Mouse (Mus musculus) heart, embryonic 16.5 days (tissue): ENCODE measurements at regions not wholly inside any gene's neighbourhood (a gene's known extent, or its start where the extent isn't known, plus 50 kb on each side); places are given as distances from the start of the nearest gene placed in this dataset.

Experiments used
- ATAC-seq: fragments of 200-750 bp; cut with Nextera tagmentation; replicated peaks from 2 replicates; pipeline ENCODE4 v1.8.0; 2017; ENCODE audit warnings: moderate number of reproducible peaks; ENCODE audit not compliant: insufficient read depth, low FRiP score; ENCODE audit errors: extremely low read depth
- H3K27ac ChIP-seq: fragments of 300-500 bp; sonication (generic); 2 replicates; pipeline ENCODE4 v1.5.1; 2014; ENCODE audit warnings: mild to moderate bottlenecking, low read length, control low read depth, moderate library complexity
- H3K27me3 ChIP-seq: fragments of 300-500 bp; sonication (generic); 2 replicates; pipeline ENCODE4 v1.6.1; 2014; ENCODE audit warnings: low read length, mixed read lengths; ENCODE audit not compliant: control insufficient read depth, insufficient read depth
- H3K36me3 ChIP-seq: fragments of 300-500 bp; sonication (generic); 2 replicates; pipeline ENCODE4 v1.6.1; 2014; ENCODE audit not compliant: control insufficient read depth, insufficient read depth
- H3K4me1 ChIP-seq: fragments of 300-500 bp; sonication (generic); 2 replicates; pipeline ENCODE4 v1.6.1; 2014; ENCODE audit warnings: low read length, mixed read lengths; ENCODE audit not compliant: control insufficient read depth, insufficient read depth
- H3K4me2 ChIP-seq: fragments of 300-500 bp; sonication (generic); 2 replicates; pipeline ENCODE4 v1.6.1; 2014; ENCODE audit warnings: low read depth, mild to moderate bottlenecking, control low read depth, low read length
- H3K4me3 ChIP-seq: fragments of 300-500 bp; sonication (generic); 2 replicates; pipeline ENCODE4 v1.5.1; 2014; ENCODE audit warnings: mild to moderate bottlenecking, control low read depth, low read length
- H3K9ac ChIP-seq: fragments of 300-500 bp; sonication (generic); 2 replicates; pipeline ENCODE4 v1.6.1; 2014; ENCODE audit warnings: low read length, control low read depth
- H3K9me3 ChIP-seq: fragments of 300-500 bp; sonication (generic); replicated peaks from 2 replicates; pipeline ENCODE4 v1.6.1; 2016; ENCODE audit warnings: low read length; ENCODE audit not compliant: control insufficient read depth
- WGBS: fragments of 180-500 bp; shearing (Covaris S2); extraction: QIAGEN DNeasy Blood & Tissue Kit; methylation state at CpG from one replicate; pipeline ENCODE4 v1.1.7; 2014; 5-methylcytosine and 5-hydroxymethylcytosine counted together

DNA sequence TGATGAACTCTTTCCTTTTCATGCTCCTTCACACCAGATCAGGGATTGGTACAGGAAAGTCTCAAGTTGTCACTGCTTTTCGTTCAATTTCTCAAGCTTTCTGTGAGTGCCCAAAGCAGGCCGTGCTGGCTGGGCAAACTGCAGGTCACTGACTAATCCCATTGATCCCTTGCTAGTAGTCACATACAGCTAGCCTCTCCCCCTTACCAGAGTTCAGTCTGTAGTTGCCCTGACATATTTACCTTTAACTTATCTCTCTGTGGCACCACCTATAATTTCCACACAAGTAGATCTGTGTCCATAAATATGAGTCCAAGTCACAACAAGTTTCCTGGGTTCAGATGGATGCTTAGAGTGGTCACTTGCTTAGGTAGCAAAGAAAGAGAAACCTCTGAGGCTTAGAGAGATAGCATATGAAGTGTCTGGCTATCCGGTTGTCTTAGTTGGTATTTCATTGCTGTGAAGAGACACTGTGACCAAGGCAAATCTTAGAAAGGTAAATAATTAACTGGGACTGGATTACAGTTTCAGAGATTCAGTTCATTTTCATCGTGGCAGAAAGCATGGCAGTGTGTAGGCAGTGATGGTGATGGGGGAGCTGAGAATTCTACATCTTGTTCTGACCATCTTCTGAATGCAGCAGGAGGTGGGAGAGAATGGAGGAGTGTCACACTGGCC is 362.8 kb upstream of the Pcsk5 start:
- Histone ChIP-seq H3K27ac (no peak overlapping the region), H3K27me3 (no peaks in the 10 kb centered on the region), H3K9me3 (no peaks in the 10 kb centered on the region; the same call in 1 of the 2 replicates), H3K36me3 (no peaks in the 10 kb centered on the region), H3K4me3 (no peak overlapping the region), H3K4me1 (no peaks in the 10 kb centered on the region), H3K4me2 (no peak overlapping the region), H3K9ac (no peak overlapping the region)
- ATAC-seq: no peak
- 76% methylated on average over 4 of the region's 4 CpGs for WGBS

GRCm38 (mm10) chr19:18189102-18189742 is 351.8 kb upstream of the Pcsk5 start:
- no peak for ATAC-seq
- Histone ChIP-seq H3K9ac (no peak overlapping the region), H3K27me3 (no peaks in the 10 kb centered on the region), H3K4me1 (no peaks in the 10 kb centered on the region), H3K36me3 (no peaks in the 10 kb centered on the region), H3K9me3 (no peaks in the 10 kb centered on the region), H3K4me3 (no peak overlapping the region), H3K4me2 (no peak overlapping the region), H3K27ac (no peak overlapping the region)
- 57% methylated on average over 4 of the region's 4 CpGs for WGBS

GRCm38 (mm10) chr19:18188122-18188866 is 350.9 kb upstream of the Pcsk5 start:
- Histone ChIP-seq H3K36me3 (no peaks in the 10 kb centered on the region), H3K27me3 (no peaks in the 10 kb centered on the region), H3K9ac (no peak overlapping the region), H3K9me3 (no peaks in the 10 kb centered on the region), H3K4me2 (no peak overlapping the region), H3K27ac (no peak overlapping the region), H3K4me3 (no peak overlapping the region), H3K4me1 (no peaks in the 10 kb centered on the region)
- 75% methylated on average over 9 of the region's 9 CpGs for WGBS
- ATAC-seq: no peak

- Histone ChIP-seq H3K9ac (no peak overlapping the region), H3K27ac (no peak overlapping the region), H3K4me2 (no peak overlapping the region), H3K27me3 (no peaks in the 10 kb centered on the region), H3K9me3 (no peaks in the 10 kb centered on the region), H3K36me3 (no peaks in the 10 kb centered on the region), H3K4me3 (no peak overlapping the region), H3K4me1 (no peaks in the 10 kb centered on the region)
- 81% methylated on average over 1 of the region's 1 CpGs for WGBS
- ATAC-seq: no peak
Measured at GRCm38 (mm10) chr19:18185767-18186554, 348.5 kb upstream of the Pcsk5 start.

DNA sequence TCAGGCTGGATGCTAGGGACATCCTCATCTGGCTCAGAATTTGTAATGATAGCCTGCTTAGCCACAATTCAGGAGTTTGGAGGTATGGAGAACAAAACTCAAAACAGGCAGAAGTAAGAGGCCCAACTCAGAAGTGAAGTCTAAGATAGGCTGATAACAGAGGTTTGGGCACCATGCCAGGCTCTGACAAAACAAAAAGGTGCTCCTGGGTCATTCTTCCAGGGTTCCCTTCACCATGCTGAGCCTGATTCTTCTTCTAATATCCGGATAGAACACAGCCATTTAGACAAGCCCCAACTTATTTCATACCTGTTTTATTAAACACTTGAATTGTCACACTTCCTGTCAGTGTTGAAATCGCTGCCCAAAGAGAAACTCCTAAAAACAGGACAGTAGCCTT is 347.8 kb upstream of the Pcsk5 start:
- Histone ChIP-seq H3K4me2 (no peak overlapping the region), H3K4me3 (no peak overlapping the region), H3K36me3 (no peaks in the 10 kb centered on the region), H3K9me3 (no peaks in the 10 kb centered on the region), H3K27me3 (no peaks in the 10 kb centered on the region), H3K4me1 (no peaks in the 10 kb centered on the region), H3K27ac (no peak overlapping the region), H3K9ac (no peak overlapping the region)
- 75% methylated on average over 2 of the region's 2 CpGs for WGBS
- ATAC-seq: no peak

GRCm38 (mm10) chr19:18176200-18176599 is 338.8 kb upstream of the Pcsk5 start:
- Histone ChIP-seq H3K4me3 (no peak overlapping the region), H3K9ac (no peak overlapping the region), H3K27me3 (no peaks in the 10 kb centered on the region), H3K27ac (no peak overlapping the region), H3K4me2 (no peak overlapping the region), H3K36me3 (no peaks in the 10 kb centered on the region), H3K9me3 (no peaks in the 10 kb centered on the region), H3K4me1 (peaks cover 3% of the 10 kb centered on the region)
- no peak for ATAC-seq
- WGBS: 39% methylated on average over 3 of the region's 3 CpGs

DNA sequence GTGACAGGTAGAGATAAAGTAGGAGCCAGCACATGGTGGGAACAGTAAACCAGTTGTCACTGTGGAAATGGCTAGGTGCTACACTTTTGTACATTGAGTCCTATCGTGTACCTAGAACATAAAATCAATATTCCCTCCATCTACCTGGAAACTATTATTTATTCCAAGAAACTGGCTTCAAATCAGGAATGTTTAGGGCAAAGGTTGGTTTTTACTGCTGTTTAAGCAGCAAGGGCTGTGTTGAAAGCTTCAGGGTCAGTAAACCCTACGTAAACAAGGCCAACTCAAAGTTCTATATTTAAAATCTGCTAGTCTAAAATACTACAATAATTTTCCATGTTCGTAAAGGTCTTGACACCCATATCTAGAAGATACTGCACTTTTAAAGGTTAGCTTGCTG is 309.1 kb upstream of the Pcsk5 start:
- 80% methylated on average over 3 of the region's 3 CpGs for WGBS
- H3K4me2 ChIP-seq: no peak overlapping the region

DNA sequence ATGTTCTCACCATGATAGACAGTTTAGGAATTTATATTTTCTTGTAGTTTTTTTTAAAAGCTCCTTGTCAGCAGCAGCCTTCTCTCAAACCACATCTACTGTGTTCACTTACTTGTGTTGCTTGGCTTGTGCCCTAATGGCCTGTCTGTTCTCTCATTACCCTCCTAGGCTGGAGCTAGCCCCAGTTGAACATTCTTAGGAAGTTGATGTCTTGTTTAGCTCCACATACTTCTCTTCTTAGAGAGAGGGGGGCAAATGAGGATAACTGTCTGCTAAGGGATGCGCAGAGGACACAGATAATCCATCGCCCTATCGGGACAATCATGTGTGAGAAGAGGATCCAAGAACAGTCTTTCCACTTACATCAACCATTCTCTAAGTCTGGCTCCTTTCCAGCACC is 293.5 kb upstream of the Pcsk5 start:
- ATAC-seq: no peak
- Histone ChIP-seq H3K9me3 (no peaks in the 10 kb centered on the region), H3K9ac (no peak overlapping the region), H3K36me3 (no peaks in the 10 kb centered on the region), H3K4me1 (no peaks in the 10 kb centered on the region), H3K27me3 (no peaks in the 10 kb centered on the region), H3K27ac (no peak overlapping the region), H3K4me3 (no peak overlapping the region), H3K4me2 (no peak overlapping the region)
- WGBS: 87% methylated on average over 3 of the region's 3 CpGs

More for the DNA sequence above, 309.1 kb upstream of the Pcsk5 start:
- H3K27me3 ChIP-seq: no peaks in the 10 kb centered on the region
- no peak overlapping the region for H3K27ac ChIP-seq
- H3K4me3 ChIP-seq: no peak overlapping the region
- ATAC-seq: no peak
- no peaks in the 10 kb centered on the region for H3K4me1 ChIP-seq
- H3K9ac ChIP-seq: no peak overlapping the region
- no peaks in the 10 kb centered on the region for H3K36me3 ChIP-seq
- H3K9me3 ChIP-seq: no peaks in the 10 kb centered on the region
